Mouse (Mus musculus) right cerebral cortex, postnatal 25 days (tissue): ENCODE data around the gene Usp29.

Experiments
- DNase-seq: peaks from one replicate; pipeline ENCODE4 v3.0.0; 2022

The Usp29 gene

DNA sequence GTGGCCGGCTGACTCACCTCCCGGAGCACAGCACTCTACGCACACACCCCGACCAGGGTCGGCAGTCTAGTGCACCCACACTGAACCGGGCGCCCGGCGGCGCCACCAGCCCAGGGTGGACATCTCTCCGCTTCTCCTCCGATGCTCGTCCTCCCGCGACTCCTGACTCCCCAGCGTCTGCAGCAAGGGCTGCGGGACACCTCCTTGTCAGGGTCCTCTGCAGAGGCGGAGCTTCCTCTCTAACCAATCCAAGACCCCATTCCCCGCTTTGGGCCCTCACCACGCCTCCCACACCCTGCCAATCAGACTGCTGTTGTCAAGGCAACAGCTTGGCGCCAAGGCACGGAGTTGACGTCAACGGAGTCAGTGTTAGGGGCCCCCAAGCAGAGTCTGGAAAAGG, at the start of gene Usp29, which contains the start of gene Peg3:
Gene Usp29, plus strand, starts transcription at position 338 of the 400 bp plus-strand sequence.
Gene Peg3, minus strand, starts transcription at position 191 of the 400 bp plus-strand sequence.
- peak; percentile 88 for DNase-seq

DNA sequence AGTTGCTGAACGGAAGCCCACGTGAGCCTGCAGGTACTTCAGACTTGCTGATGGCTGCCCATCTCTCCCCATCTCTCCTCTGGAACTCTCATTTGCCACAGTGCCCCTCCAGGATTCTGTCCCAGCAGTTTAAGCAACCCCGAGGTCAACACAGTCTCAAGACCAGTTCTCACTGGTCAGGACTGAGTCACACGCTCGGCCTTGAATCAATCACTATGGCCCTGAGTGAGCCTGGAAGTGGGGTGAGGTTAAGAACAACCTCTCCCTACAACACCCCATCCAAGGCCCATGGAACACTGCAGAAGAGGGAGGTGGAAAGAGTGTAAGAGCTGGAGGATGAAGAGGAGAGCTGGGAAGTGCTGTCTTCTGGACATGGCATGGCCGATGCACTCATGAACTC, 44.9 kb upstream of the Usp29 start:
- DNase-seq = no peak

DNA sequence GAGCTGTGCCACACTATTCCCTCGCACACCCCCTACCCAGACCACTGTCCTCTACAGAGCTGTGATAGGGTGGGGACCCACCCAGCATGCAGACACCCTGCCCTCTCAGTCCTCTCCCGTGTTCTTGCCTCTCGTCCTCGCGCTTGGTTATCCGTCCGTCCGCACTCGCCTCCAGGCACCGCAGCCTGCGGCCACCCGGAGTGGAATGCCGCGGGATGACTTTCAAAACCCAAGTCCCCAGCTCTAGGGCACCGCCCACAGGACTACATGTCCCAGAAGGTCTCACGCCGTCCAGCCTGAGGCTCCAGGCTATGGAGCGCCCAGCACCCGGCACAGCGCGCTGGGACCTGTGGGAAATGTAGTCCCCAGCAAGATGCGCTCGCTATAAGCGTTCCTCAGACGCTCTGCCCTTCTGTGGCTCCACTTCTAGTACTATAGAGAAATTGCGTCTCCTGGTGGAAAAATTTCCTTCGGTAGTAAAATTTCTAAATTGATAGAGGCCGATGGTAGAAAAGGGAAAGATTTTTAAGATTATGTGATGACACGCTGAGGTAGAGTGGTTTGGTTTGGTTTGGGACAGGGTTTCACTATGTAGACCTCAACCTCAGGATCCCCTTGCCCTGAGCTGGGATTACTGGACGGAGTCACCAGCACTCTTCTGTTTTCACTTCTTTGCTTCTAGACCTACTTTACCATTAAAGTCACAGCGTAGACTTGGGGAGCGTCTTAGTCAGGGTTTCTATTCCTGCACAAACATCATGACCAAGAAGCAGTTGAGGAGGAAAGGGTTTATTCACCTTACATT, 33.9 kb upstream of the Usp29 start, which contains the start of gene Zim1:
Gene Zim1, minus strand, starts transcription at position 210 of the 805 bp plus-strand sequence.
- DNase-seq = peak; percentile 88

DNA sequence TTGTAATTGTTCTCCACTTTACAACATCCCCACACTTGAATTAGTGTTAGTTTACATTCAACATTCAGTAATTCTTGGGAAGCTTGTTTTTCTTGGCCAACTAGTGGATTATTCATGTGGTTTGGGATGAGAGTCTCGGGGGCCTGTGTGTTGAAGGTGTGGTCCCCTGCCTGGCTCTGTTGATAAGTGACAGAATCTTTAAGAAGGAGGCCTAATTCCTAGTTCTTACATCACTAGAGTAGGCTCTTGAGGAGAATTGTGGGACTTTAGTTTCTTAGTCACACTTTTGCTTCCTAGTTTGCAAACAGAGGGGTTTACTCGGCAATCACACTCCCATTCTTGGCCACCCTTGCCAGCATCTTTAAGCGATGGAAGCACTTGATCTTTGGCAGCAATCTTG, 31.1 kb upstream of the Usp29 start:
- no peak for DNase-seq

DNA sequence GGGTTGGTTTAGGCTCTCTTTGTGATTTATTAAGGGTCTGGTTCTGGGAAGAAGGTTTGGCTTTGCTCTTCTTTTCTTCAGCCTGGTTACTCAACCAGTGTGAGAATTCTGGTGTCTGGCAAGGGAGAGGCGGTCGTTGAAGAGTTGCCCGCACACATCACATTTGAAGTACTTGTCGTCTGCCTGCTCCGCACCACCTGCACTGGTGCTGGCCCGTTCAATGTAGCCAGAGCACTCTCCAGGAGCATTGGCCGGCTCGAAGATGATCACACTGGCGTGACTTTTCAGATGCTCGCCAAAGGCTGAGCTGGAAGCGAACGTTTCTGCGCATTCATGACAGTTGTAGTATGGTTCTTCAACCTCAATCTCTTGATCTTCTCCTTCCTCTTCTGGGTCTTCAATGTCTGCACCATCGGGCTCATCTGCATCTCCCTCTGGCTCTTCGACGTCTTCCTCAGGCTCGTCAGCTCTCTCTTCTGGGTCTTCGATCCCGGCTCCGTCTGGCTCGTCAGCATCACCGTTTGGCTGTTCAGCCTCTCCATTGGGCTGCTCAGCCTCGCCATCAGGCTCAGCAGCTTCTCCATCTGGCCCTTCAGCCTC, 22.9 kb upstream of the Usp29 start:
- DNase-seq = no peak

DNA sequence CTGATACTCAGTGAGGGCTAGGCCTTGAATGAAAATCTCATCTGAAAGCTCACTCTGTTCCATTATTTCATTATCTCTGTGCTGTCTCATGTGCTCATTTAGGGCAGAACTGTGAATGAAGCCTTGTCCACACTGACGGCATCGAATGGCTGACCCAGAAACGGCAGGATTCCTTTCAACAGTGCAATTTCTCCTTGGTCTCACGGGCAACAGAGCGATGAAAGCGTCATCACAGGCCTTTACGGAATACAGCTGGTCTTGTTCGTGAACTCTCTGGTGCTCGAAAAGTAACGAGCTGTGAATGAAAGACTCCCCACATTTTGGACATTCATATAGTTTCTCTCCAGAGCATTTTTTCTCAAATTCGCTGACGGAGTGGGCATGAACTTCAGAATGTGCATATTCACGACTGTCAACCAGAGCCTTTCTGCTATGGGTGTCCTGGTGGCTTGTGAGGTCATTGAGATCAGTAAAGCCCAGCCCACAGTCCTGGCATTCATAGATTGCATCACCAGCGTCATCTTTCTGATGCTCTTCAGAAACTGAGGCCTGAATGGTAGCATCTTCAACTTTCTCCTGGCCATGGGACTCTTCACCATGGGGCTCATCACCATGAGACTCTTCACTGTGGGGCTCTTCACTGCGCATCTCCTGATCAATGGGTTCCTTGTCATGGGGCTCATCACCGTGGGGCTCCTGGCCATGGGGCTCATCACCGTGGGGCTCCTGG, 21.8 kb upstream of the Usp29 start:
- no peak for DNase-seq

DNA sequence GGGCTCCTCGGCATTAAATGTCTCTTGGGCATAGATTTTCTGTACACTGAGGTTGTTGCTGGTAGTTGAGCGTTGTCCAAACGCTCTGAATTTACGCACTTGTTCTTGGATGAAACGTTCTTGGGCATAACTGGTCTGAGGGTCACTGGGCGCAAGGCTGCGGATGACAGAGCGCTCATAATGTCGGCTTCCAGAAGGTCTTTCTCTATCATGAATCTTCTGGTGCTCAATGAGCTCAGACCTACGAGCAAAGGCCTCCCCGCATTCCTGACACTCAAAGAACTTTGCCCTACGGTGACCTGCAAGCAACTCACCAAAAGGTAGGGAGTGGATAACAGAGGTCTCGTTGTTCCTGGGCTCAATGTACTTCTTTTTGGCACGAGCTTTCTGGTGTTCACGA, 21.0 kb upstream of the Usp29 start:
- no peak for DNase-seq

DNA sequence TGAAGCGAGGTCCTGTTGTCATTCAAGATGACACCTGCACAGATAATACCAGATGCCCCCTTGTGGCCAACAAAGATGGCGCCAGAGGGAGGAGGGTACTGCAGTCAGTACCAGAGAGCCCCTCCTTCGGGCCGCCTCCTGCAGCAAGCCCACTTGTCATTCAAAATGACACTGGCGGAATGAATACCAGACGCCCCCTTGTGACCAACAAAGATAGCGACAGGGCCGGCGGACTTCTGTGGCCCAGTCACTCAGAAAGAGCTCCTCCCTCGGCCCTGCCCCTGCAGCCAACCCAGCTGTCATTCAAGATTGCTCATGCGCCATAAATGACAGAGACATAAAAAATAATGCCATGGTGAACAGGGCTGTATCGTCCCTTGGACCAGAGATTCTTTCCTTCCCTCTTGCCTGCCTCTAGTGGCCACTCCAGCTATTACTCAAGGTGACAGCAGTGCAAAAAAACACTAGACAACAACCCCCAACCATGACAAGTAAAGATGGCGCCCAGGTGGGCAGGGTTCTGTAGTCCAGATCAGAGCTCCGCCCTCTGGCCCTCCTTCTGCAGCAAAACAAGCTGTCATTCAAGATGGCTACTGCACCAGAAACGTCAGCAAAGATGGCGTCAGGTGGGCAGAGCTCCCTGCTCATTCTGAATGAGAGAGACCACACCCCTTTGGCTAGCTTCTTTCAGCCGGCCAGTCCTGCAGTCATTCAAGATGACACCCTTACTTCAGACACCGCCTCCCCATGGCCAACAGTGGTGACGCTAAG, 2.8 kb upstream of the Usp29 start:
- peak; percentile 86 for DNase-seq

DNA sequence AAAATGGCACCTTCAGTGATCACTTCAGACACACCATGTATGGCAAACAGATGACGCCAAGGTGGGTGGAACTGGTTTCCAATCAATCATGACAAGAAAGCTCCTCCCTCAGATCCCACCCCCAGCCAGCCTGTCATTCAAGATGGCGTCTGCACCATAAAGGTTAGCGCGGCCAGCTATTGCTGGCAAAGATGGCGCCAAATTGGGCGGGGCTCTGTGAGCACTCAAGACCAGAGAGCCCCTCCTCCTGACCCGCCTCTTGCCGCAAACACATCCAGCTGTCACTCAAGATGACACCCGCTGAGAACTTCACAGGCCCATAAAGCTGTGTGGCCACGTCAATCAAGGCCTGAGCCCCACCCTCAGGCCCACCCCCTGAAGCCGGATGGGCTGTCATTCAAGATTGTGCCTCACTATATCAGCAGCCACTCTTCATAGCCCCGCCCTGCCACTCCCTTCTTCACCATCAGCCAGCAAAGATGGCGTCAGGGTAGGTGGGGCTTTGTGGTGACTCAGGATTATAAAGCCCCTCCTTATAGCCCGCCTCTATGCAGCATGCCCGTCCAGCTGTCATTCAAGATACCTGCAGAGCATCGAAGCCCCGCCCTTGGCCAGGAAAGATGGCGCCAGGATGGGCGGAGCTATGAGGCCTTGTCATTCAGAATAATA, 2.0 kb upstream of the Usp29 start:
- DNase-seq = peak; percentile 90

DNA sequence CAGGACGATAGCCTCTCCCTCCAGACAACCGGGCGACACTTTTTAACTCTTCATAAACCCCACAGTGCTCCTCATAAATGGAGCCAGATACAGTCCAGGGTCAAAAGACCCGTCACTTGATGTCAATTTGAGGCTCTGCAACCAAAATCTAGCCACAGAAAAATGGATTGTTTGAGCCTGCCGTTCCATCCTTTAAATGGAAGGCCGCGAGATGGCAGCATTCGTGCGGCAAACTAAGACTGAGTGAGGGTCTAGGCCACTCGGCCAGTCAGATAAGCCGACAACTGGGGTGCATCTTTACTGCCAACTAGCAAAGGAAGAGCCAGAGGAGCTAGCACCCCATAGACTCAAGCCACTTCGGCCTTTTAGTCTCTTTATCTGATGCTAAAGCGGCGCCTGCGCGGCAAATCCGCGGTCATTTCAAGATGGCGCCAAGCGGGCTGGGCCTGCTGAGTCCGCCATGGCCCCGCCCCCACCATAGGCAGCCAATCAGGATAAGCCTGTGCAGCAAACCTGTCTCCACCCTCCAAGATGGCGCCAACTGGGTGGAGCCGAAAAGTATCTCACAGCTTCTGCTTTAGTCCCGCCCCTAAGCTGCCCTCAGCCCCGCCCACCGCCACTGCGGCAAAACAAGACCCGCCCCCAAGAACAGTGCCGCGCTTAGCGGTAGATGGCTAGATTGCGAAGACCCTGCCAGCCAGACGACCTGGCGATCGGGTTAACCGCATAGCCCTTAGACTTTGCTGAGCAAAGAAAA, 1.1 kb upstream of the Usp29 start:
- DNase-seq = peak; percentile 91

DNA sequence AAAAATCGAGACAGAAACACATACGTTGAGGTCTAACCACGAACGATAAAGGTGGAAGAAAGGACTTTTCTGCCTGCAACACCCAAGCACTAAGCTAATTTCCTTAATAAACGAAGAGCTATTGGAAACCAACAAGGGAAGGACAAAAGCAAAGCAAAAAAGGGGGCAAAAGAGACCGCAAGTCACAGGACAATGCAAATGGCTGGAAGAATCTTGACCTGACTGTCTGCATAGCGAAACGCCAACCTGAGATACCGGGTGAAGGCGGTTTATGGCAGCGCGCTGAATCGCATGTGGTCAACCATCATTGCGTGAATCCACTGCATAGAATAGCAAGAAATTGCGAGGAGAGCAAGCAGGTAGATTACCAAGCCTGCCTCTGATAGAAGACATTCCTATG, 423 bp downstream of the Usp29 start:
- peak; percentile 22 for DNase-seq

DNA sequence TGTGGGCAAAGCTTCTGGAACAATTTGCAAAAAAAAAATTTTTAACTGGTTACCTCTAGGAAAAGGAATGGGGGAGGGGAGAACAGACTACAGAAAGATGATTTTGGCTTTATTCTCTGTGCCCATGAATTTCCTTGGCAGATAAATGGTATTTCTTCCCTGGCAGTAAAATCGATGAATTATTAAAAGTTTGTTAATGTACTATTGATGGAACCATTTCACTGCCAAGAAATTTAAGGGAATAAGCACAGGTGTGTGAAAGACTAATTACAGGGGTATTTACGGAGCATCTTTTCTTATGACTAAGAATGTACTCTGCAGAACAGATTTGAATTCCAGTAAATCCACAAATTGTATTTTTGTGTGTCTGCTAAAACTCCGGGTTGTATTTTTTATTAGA, 995 bp downstream of the Usp29 start:
- DNase-seq = no peak

DNA sequence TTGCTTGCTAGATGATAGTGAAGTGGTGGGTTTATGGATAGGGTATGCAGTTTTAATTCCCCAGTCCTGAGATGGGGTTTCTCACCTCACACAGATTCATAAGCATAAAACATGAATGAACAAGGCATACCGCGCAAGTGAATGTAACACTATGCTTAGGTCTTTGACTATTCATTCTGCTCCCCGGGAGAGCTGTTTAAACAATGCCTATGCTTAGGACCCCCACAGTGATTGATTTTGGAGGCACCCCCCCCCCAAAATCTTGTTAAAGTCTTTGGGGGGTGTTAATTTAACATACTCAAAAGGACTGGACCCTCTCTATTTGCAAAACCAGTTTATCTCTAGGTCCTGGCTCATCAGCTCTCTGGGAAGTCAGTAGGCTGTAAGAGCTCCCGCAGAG, 1.6 kb downstream of the Usp29 start:
- no peak for DNase-seq

DNA sequence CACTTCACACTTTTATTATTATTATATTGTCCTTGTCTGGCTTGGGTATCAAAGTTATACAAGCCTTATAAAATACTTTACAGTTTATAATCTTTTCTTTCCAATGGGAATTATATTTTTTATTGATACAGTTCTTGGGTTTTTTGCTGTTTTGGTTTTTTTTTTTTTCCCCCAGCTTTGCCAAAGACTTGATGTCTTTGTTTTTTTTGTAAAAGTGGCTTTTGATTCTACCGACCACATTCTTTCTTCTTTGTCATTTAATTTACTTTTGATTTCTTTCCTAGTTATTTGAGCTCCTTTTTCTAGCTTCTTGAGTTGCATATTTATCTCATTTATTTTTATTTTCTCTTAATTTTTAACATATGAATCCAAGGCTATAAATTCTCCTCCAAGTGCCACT, 5.7 kb downstream of the Usp29 start:
- no peak for DNase-seq

DNA sequence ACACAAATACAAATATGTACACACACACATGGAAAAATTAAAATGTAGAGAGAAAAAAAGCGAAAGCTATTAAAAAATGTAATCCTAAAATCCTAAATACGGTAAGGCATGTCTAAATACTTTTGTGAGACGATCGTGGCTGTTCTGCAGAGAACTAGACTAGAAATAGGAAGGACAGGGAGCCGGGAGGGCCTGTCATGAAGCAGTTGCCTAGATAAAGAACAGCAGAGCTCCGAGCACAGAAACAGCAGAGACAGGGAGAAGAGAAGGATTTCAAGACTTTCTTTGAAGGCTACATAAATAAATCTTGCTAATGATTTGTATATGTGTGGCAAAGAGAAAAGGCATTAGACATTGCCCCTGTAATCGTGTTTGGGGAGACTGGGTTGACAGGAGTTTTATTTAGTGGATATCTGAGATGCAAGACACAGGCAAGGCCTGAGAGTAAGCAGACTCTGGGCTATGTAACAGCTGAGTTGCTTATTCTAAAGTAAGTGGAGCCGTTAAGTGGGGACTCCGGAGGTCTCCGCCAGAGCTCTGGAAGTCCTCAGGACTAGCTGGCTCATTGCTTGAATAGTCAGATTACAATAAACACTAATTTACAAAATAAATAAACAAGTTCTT, 14.0 kb downstream of the Usp29 start:
- no peak for DNase-seq

DNA sequence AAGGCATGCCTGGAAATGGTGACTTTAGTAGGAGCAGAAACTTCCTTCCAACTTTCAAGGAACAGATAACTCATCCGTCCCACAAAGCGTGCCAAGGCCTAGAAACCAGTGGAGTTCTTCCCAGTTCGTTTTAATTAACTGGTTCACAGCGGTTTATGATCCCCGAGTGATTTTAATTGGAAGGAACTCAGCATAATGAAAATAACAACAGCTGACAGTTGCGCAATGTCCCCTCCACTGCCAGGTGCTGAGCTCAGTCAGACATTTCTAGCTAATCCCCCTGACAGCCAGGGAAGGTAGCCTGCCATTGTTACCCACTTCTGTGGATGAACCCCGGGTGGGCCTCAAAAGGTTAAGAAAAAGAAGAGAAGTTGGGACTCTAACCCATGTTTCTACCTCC, 18.8 kb downstream of the Usp29 start:
- no peak for DNase-seq

DNA sequence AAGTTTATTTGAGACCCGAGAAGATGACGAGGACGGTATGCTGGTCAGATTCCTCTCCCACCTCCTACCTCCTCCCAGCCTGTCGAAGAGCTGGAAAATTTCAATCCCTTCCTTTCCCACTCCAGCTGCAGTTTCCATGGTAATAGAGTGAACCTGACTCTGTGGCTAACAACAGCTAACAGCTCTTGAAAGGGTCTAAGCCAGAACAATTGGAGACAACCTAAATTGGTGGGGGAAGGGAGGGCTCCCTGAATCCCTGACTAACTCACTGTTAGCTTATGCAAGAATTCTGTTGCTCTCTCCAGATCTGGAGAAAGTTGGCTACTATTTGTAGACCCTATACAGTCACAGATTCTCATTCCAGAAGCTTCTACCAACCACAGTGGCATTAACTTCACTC, 23.1 kb downstream of the Usp29 start:
- no peak for DNase-seq

DNA sequence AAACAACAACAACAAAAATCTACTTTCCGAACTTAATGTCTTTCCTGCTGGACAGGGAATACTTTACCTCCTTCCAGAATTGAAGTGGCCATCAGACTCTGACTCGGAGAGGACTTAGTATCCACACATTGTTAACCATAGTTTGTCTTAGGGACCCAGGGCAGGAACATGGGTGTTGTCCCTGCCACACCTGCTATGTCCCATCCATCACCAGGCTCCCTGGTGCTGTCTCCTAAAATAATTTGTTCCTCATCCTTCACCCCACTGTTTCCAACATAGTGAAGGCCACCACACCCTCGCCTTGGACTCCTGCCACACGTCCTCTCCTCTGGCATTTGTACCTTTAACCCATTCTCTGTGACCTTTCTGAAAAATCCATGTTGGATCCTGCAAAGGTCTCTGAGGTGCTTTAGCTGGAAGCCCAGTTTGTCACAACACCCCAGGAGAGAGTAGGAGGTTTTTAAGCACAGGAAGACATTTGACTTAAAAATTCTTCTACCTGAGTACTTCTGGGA, 26.5 kb downstream of the Usp29 start:
- DNase-seq = no peak

DNA sequence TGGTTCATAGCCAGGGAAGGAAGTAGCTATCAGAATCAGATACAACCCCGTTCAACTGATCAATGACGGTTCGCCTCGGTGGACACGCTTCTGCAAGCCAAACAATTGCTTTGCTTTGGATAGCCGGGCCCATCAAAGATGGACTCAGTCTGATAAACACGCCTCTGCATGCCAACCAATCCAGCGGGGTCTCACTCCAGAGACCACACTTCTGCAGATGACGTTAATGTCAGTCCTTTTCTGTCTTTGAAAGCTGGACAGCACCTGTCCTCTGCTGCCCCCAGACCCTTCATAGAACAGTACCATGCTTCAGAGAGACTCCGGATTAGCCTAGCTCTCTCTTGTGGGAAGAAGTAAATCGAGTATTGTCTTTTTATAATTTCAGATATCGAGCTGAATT, 29.3 kb downstream of the Usp29 start:
- no peak for DNase-seq

DNA sequence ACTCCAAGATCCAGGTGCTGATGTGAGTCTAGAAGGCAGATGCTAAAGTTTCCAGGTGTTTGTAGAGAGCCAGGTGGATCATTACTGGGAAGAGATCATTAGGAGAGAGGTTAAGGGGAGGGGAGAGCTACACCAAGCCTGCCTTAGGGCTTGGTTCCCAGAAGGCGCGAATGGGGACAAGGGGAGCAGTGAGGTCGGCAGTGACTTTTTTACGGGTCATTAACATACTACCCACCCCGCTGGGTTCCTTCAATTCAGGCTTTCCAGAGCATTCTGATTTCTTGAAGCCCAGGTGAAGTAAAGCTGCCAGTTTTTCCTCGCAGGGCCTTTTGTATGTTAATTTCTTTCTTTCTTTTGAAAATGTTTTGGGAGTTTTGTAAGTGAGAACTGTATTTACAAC, 29.8 kb downstream of the Usp29 start:
- DNase-seq = no peak

DNA sequence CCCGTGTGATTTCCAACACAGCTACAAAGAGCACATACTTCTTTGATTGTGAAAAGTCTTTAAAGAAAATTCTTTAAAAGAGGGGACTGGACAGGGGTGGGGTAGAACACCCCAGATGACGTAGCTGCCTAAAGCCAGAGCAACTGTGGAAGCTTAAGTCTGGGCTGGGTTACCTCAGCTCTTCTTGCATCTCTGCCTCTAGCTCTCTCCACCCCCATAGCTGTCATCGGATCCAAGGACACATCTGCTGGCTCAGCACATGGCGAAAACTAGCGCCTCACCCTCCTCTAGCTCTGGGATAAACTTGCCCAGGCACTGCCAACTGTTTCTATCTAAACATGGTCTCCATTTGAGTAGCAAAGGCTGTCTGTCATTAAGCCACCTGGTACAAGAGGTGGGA, 34.9 kb downstream of the Usp29 start:
- no peak for DNase-seq
